Mouse (Mus musculus) embryonic facial prominence, embryonic 13.5 days (tissue): Measurements from ENCODE around the gene Eea1. TPM values are rescaled to one million over a fixed set of nuclear protein-coding genes. Genes with fewer than 3 reads are reported as not detected.

ENCODE experiments used
- ATAC-seq: fragments of 200-750 bp; cut with Nextera tagmentation; 2 replicates; pipeline ENCODE4 v1.8.0; 2017; ENCODE audit warnings: low read depth; ENCODE audit not compliant: insufficient number of reproducible peaks, insufficient read depth, low FRiP score, low TSS enrichment
- H3K27ac ChIP-seq: fragments of 300-500 bp; sonication (generic); 2 replicates; pipeline ENCODE4 v1.5.1; 2015; ENCODE audit warnings: moderate library complexity, mild to moderate bottlenecking, inconsistent platforms
- H3K27me3 ChIP-seq: fragments of 300-500 bp; sonication (generic); 2 replicates; pipeline ENCODE4 v1.6.1; 2015; ENCODE audit warnings: mild to moderate bottlenecking, inconsistent platforms
- H3K36me3 ChIP-seq: fragments of 300-500 bp; sonication (generic); 2 replicates; pipeline ENCODE4 v1.6.1; 2015; ENCODE audit warnings: mild to moderate bottlenecking, inconsistent platforms
- H3K4me1 ChIP-seq: fragments of 300-500 bp; sonication (generic); 2 replicates; pipeline ENCODE4 v1.6.1; 2015; ENCODE audit warnings: inconsistent platforms
- H3K4me2 ChIP-seq: fragments of 300-500 bp; sonication (generic); 2 replicates; pipeline ENCODE4 v1.6.1; 2015; ENCODE audit warnings: moderate library complexity, mild to moderate bottlenecking, inconsistent platforms
- H3K4me3 ChIP-seq: fragments of 300-500 bp; sonication (generic); 2 replicates; pipeline ENCODE4 v1.5.1; 2015; ENCODE audit warnings: mild to moderate bottlenecking, inconsistent platforms
- H3K9ac ChIP-seq: fragments of 300-500 bp; sonication (generic); 2 replicates; pipeline ENCODE4 v1.6.1; 2015; ENCODE audit warnings: mild to moderate bottlenecking, inconsistent platforms
- H3K9me3 ChIP-seq: fragments of 300-500 bp; sonication (generic); 2 replicates; pipeline ENCODE4 v1.6.1; 2016; ENCODE audit warnings: inconsistent platforms
- WGBS: fragments of 180-500 bp; shearing (Covaris S2); methylation state at CpG from one replicate; pipeline ENCODE4 v1.1.7; 2015; ENCODE audit warnings: mixed read lengths; 5-methylcytosine and 5-hydroxymethylcytosine counted together
- polyA plus RNA-seq: library from polyadenylated mRNA; unstranded; fragments of >200 nt; fragmentation: Nextera tagmentation; extraction: Ambion mirVana; gene quantifications from 2 replicates; pipeline ENCODE4 v1.2.1, GENCODE M21; 2015

The Eea1 gene
- polyA plus RNA-seq, 1 experiment from 2014 or later: 20.3 TPM

DNA sequence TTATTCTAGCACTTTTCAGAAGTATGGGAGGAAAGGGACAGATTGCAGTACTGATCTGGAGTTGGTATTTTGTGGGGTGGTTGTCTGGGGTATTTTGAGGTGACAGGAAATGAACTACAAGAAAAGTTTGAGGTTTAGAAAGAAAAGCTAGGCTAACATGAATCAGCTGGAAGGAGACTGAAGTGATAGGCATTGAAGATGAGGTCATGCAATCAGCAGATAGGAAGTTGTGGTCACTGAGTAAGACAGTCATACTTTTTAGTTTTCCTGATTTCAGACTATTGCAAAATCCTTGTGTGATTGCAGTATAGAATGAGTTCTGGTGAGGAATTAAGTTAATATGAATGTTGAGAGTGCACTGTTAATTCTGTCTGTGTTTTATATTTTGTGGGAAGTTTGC, 75.3 kb downstream of the Eea1 start:
- no peak for ATAC-seq
- no peaks in the 10 kb centered on the region for H3K9me3 ChIP-seq
- no peak overlapping the region for H3K4me2 ChIP-seq
- peaks cover 40% of the 10 kb centered on the region for H3K36me3 ChIP-seq
- no peak overlapping the region for H3K9ac ChIP-seq
- no peak overlapping the region for H3K4me3 ChIP-seq
- no peaks in the 10 kb centered on the region for H3K4me1 ChIP-seq
- no peaks in the 10 kb centered on the region for H3K27me3 ChIP-seq
- H3K27ac ChIP-seq: no peak overlapping the region

DNA sequence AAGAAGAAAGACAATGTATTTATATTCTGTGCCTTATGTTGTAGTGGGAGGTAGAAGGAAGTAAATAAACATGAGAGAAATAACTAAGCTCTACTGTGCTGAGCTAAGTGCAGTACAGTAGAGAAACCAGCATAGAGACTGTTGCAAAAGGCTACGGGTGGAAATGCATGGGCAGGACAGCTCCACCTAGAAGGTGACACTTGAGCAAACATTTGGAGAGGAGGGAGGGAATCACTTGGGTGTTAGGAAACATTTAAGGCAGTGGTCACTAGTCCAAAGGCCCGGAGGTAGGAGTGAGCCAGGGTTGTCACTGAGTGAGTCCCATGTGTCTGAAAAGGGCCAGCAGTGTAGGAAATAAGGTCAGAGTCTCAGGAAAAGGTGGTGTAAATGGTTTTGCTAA, 77.0 kb downstream of the Eea1 start:
- Histone ChIP-seq H3K27me3 (no peaks in the 10 kb centered on the region), H3K4me1 (no peaks in the 10 kb centered on the region), H3K36me3 (peaks cover 28% of the 10 kb centered on the region), H3K9ac (no peak overlapping the region), H3K4me3 (no peak overlapping the region), H3K9me3 (no peaks in the 10 kb centered on the region), H3K4me2 (no peak overlapping the region), H3K27ac (no peak overlapping the region)
- WGBS: 82% methylated on average over 2 of the region's 2 CpGs
- no peak for ATAC-seq

DNA sequence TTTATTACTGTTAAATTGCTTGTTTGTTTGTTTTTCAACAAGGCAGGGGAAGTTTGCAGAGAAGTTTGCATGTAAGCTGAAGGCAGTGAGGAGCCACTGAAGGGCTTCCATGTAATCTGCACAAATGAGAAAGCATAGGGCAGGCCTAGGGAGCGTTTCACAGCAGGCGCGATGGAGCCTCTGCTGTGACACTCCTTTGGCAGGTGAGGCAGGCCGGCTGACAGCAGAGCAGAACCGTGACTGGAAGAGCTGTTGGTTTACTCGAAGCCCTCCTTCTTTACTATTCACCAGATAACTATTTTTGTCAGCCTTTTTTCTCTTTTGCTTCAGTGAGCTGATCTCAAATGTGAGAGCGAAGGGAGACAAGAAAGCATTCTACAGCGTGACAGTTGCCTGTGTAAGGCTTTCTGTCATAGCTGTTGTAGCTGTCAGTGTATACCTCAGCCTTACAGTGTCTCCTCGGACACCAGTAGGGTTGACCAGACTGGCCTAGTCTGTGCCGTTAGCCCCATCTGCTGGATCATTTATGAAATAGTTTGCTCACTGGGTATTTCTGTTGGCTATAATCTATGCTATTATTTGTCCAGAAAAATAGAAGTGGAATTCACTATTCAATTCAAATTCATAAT, 93.0 kb downstream of the Eea1 start:
- H3K4me3 ChIP-seq: no peak overlapping the region
- H3K27me3 ChIP-seq: no peaks in the 10 kb centered on the region
- H3K4me2 ChIP-seq: no peak overlapping the region
- H3K9ac ChIP-seq: no peak overlapping the region
- H3K4me1 ChIP-seq: no peaks in the 10 kb centered on the region
- no peak overlapping the region for H3K27ac ChIP-seq
- no peak for ATAC-seq
- WGBS: 45% methylated on average over 10 of the region's 10 CpGs
- H3K9me3 ChIP-seq: no peaks in the 10 kb centered on the region
- peaks cover 10% of the 10 kb centered on the region; the same call in 1 of the 2 replicates for H3K36me3 ChIP-seq

DNA sequence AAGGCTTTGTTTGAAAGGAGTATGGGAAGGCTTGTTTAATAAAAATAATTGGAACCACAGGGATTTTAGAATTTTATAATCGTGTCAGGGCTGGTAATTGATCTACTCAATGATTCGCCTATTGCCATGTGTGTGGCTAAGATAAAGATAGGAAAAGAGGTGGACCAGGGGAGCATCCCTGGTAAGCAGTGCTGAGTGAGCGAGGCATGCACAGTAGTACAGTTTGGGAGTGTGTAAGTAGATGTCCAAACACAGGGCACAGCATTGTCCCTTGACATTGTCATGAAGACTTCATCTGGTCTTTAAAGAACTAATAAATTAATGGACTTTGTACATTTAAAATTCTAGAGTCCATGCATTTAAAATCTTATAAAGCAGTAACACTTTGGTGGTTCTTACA, 93.7 kb downstream of the Eea1 start:
- 74% methylated on average over 3 of the region's 3 CpGs for WGBS
- Histone ChIP-seq H3K4me2 (no peak overlapping the region), H3K27ac (no peak overlapping the region), H3K36me3 (peaks cover 14% of the 10 kb centered on the region; the same call in 1 of the 2 replicates), H3K4me3 (no peak overlapping the region), H3K9ac (no peak overlapping the region), H3K27me3 (no peaks in the 10 kb centered on the region), H3K9me3 (no peaks in the 10 kb centered on the region), H3K4me1 (no peaks in the 10 kb centered on the region)
- no peak for ATAC-seq

DNA sequence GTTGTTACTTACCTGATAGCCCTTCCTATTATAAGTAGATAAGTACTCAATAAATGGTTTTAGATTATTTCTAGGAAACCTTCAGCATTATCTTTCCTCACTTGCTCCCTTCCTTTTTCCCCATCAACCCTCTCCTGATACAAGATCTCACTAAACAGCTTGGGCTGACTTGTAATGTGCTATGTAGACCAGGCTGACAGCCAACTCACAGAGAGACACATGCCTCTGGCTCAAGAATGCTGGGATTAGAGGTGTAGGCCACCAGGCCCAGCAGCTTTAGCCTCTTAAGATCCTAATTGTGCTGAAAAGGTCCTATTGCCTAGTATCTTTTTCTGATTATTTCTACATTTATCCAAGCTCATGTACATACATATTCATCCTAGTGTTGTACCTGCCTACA, 95.5 kb downstream of the Eea1 start:
- no peak for ATAC-seq
- Histone ChIP-seq H3K9me3 (no peaks in the 10 kb centered on the region), H3K4me3 (no peak overlapping the region), H3K9ac (no peak overlapping the region), H3K27me3 (no peaks in the 10 kb centered on the region), H3K4me1 (no peaks in the 10 kb centered on the region), H3K27ac (no peak overlapping the region), H3K4me2 (no peak overlapping the region), H3K36me3 (peaks cover 24% of the 10 kb centered on the region)

DNA sequence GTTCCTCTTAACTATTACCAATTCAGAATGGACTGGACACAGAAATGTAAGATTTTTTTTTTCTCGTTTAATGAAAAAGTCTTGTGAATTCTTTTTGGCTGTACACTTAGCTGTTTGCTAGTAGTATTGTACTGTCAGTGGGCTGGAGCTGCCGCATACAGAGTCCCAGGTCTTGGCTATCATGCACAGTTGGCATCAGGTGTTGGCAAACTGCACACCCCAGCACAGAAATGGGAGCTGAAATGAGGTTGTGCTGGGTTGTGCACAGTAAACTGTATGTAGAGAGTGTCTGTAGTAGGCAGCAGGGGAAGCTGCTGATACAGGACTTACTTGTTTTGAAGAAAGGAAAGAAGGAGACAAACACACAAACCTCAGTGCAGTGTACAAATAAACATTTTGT, 103.8 kb downstream of the Eea1 start:
- H3K27me3 ChIP-seq: no peaks in the 10 kb centered on the region
- 91% methylated on average over 2 of the region's 2 CpGs for WGBS
- peaks cover 3% of the 10 kb centered on the region; the same call in 1 of the 2 replicates for H3K4me1 ChIP-seq
- ATAC-seq: no peak
- no peak overlapping the region for H3K27ac ChIP-seq
- peaks cover 20% of the 10 kb centered on the region for H3K36me3 ChIP-seq
- H3K4me3 ChIP-seq: no peak overlapping the region
- H3K9me3 ChIP-seq: no peaks in the 10 kb centered on the region
- H3K4me2 ChIP-seq: no peak overlapping the region
- H3K9ac ChIP-seq: no peak overlapping the region

DNA sequence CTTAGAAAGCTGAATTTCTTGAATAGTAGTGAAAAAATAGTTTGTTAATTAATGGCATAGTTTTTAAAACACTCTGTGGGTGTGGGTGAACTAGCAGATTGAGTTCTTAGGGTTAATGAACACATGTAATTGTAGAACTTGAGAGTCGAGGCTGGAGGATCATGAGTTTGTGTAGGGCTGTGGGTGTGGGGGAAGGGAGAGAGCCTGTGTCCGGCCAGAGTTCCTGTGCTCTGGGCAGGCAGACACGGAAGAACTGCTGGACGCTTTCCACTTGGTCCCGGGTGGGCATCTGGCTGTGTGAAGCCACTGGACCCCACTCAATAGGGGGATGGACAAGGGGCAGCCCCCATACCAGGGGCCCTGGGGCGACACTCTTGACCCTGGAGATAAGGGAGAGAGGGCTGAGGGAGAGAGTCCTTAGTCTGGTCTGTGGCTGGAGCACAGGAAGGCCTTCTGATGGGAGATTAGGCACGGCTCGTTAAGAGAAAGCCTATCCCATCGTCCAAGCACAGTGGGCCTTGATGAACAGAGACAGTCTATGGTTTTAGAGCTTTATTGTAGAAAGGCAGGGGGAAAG, 107.6 kb downstream of the Eea1 start:
- no peak overlapping the region for H3K4me2 ChIP-seq
- no peak for ATAC-seq
- H3K27me3 ChIP-seq: no peaks in the 10 kb centered on the region
- WGBS: 15% methylated on average over 9 of the region's 9 CpGs
- peaks cover 3% of the 10 kb centered on the region; the same call in 1 of the 2 replicates for H3K36me3 ChIP-seq
- peaks cover 3% of the 10 kb centered on the region; the same call in 1 of the 2 replicates for H3K4me1 ChIP-seq
- H3K9me3 ChIP-seq: no peaks in the 10 kb centered on the region
- no peak overlapping the region for H3K27ac ChIP-seq
- no peak overlapping the region for H3K9ac ChIP-seq
- no peak overlapping the region for H3K4me3 ChIP-seq

DNA sequence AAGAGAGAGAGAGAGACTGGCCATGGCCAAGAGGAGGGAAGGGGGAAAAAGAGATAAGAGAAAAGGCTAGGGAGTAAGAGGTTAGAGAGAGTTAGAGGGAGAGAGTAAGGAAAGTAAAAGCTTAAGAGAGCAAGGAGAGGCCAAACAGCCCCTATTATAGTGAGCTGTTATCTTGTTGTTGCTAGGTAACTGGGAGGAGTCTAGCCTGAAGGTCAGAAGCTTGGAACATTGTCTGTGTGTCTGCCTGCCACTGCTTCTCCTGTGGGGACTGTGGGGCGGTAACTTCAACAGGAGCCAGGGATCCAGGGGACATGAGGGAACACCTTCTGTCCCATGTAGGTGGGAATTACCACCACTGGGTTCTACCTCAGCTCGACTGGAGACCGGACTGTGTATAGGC, 108.1 kb downstream of the Eea1 start:
- no peak for ATAC-seq
- H3K4me1 ChIP-seq: peaks cover 3% of the 10 kb centered on the region; the same call in 1 of the 2 replicates
- H3K4me3 ChIP-seq: no peak overlapping the region
- H3K9me3 ChIP-seq: no peaks in the 10 kb centered on the region
- H3K36me3 ChIP-seq: peaks cover 3% of the 10 kb centered on the region; the same call in 1 of the 2 replicates
- H3K4me2 ChIP-seq: no peak overlapping the region
- no peak overlapping the region for H3K27ac ChIP-seq
- H3K9ac ChIP-seq: no peak overlapping the region
- 80% methylated on average over 3 of the region's 3 CpGs for WGBS
- H3K27me3 ChIP-seq: no peaks in the 10 kb centered on the region

DNA sequence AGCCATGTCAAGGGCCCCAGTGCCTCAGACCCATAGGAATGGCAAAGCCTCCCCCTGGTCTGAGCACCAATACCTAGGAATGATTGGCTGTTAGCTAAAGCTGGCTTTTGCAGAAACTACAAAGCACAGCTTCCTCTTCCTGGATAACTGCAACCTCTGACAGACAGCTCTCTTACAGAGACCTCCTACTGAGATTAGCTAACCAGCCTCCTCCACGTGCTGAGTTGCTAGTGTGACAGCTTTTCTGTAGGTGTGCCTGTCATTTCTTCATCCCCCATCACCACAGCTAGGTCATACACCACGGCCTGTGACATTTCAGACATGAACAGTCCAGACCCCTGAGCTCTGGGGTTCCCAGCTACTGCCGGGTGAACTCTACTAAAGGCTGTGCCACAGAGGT, 126.9 kb downstream of the Eea1 start:
- no peak for ATAC-seq
- H3K4me1 ChIP-seq: no peaks in the 10 kb centered on the region
- no peaks in the 10 kb centered on the region for H3K36me3 ChIP-seq
- H3K27me3 ChIP-seq: no peaks in the 10 kb centered on the region
- no peak overlapping the region for H3K4me3 ChIP-seq
- H3K9ac ChIP-seq: no peak overlapping the region
- H3K9me3 ChIP-seq: no peaks in the 10 kb centered on the region
- H3K27ac ChIP-seq: no peak overlapping the region
- WGBS: 51% methylated on average over 3 of the region's 3 CpGs
- H3K4me2 ChIP-seq: no peak overlapping the region

DNA sequence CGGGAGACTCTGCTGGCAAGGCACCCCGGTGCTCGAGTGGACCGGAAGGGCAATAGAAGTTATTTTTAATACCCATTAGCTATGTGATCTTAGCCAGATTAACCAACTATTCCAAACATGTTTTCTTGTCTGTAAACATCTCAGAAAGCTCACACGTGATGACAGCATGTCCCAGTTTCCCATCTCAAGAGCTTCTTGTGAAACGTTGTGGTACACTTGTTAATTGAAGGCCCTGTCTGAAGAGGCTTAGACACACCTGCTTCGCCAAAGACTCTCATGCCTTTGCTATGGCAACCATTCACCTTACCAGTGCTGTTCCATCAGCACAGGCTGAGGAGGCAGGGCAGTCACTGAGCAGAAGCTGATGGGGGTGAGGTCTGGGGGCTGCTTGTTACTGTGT, 133.9 kb downstream of the Eea1 start:
- Histone ChIP-seq H3K4me3 (no peak overlapping the region), H3K9me3 (no peaks in the 10 kb centered on the region), H3K4me2 (no peak overlapping the region), H3K9ac (no peak overlapping the region), H3K27me3 (no peaks in the 10 kb centered on the region), H3K36me3 (no peaks in the 10 kb centered on the region), H3K27ac (no peak overlapping the region), H3K4me1 (peaks cover 11% of the 10 kb centered on the region)
- no peak for ATAC-seq
- 86% methylated on average over 7 of the region's 7 CpGs for WGBS

DNA sequence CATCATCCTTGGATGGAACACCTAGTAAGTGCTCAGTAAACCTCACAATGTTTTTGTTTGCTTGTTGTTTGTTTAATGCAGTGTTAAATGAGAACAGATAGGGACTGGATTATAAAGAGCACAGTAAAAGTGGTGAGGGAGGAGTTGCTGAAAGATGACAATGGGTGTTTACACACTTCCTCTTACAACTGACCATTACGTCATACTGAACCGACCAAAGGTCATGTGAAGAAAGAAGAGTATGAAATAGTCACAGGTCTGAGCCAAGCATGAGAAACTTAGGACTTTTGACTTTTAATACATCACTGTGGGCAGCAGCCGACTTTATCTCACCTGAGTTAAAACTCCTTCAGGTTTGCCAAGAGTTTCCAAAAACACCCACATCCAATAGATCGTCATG, 135.0 kb downstream of the Eea1 start:
- Histone ChIP-seq H3K4me2 (no peak overlapping the region), H3K27me3 (no peaks in the 10 kb centered on the region), H3K9me3 (no peaks in the 10 kb centered on the region), H3K4me3 (no peak overlapping the region), H3K9ac (no peak overlapping the region), H3K4me1 (peaks cover 11% of the 10 kb centered on the region), H3K36me3 (no peaks in the 10 kb centered on the region), H3K27ac (no peak overlapping the region)
- ATAC-seq: no peak
- WGBS: 68% methylated on average over 4 of the region's 4 CpGs

DNA sequence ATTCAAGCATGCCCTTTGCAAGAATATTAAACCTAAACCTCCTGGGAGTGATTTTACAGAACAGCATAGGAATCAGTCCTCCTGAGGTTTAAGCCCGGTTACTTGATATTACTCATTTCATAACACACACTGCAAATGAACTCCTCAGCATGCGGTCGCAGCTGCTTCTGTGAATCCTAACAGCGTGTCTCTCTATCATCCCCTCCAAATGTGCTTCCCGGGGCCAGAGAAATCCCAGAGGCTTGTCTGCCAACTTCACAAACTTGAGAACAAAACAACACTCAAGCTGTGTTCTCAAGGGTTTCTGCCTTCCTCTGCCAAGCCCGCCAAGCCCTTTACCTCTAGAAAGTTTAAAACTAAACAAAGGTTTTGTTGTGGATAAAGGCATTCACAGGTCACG, 135.4 kb downstream of the Eea1 start:
- Histone ChIP-seq H3K4me3 (no peak overlapping the region), H3K27ac (0 out of 2 replicates have a peak overlapping the region, but pooled peaks have one; percentile 7), H3K27me3 (no peaks in the 10 kb centered on the region), H3K9ac (no peak overlapping the region), H3K4me2 (no peak overlapping the region), H3K36me3 (no peaks in the 10 kb centered on the region), H3K4me1 (peaks cover 11% of the 10 kb centered on the region), H3K9me3 (no peaks in the 10 kb centered on the region)
- no peak for ATAC-seq
- WGBS: 15% methylated on average over 7 of the region's 7 CpGs
